Mouse (Mus musculus) brain, embryonic 18.5 days (tissue): Measurements from ENCODE around the gene Dnah8.

ENCODE experiments used
- DNase-seq: peaks from one replicate; pipeline ENCODE4 v3.0.0-alpha.2; 2012; ENCODE audit warnings: low read depth, low spot score

Dnah8 gene

GRCm38 (mm10) chr17:30877456-30877855 lies 253.3 kb downstream of the Dnah8 start:
- DNase-seq: no peak

GRCm38 (mm10) chr17:30878626-30879025 lies 254.5 kb downstream of the Dnah8 start:
- no peak for DNase-seq

- no peak for DNase-seq
Measured at GRCm38 (mm10) chr17:30880391-30880790, 256.2 kb downstream of the Dnah8 start.

GRCm38 (mm10) chr17:30881001-30881400 lies 256.8 kb downstream of the Dnah8 start:
- DNase-seq: no peak

GRCm38 (mm10) chr17:30882206-30882605 lies 258.1 kb downstream of the Dnah8 start:
- no peak for DNase-seq

- DNase-seq: no peak
Measured at GRCm38 (mm10) chr17:30883534-30883933, 259.4 kb downstream of the Dnah8 start.

GRCm38 (mm10) chr17:30892086-30892485 lies 267.9 kb downstream of the Dnah8 start:
- DNase-seq: no peak

GRCm38 (mm10) chr17:30892730-30893129 lies 268.6 kb downstream of the Dnah8 start:
- DNase-seq: no peak

- DNase-seq: no peak
Measured at GRCm38 (mm10) chr17:30897075-30897474, 272.9 kb downstream of the Dnah8 start.

GRCm38 (mm10) chr17:30901627-30902026 lies 277.5 kb downstream of the Dnah8 start, which contains the start of gene Glp1r:
Glp1r (plus strand) TSS chr17:30901817.
- DNase-seq: no peak

GRCm38 (mm10) chr17:30904096-30904495 lies 279.9 kb downstream of the Dnah8 start:
- no peak for DNase-seq

- DNase-seq: no peak
Measured at GRCm38 (mm10) chr17:30907577-30907976, 283.4 kb downstream of the Dnah8 start.

GRCm38 (mm10) chr17:30910866-30911731 lies 286.9 kb downstream of the Dnah8 start:
- no peak for DNase-seq

GRCm38 (mm10) chr17:30911732-30912088 lies 287.6 kb downstream of the Dnah8 start:
- DNase-seq: no peak

GRCm38 (mm10) chr17:30912536-30912935 lies 288.4 kb downstream of the Dnah8 start:
- DNase-seq: no peak

- no peak for DNase-seq
Measured at GRCm38 (mm10) chr17:30914264-30914663, 290.1 kb downstream of the Dnah8 start.

GRCm38 (mm10) chr17:30923566-30923965 lies 299.4 kb downstream of the Dnah8 start:
- DNase-seq: no peak
